26 mouse cellular contexts compared by ENCODE assay signal in the genomic region with DNA sequence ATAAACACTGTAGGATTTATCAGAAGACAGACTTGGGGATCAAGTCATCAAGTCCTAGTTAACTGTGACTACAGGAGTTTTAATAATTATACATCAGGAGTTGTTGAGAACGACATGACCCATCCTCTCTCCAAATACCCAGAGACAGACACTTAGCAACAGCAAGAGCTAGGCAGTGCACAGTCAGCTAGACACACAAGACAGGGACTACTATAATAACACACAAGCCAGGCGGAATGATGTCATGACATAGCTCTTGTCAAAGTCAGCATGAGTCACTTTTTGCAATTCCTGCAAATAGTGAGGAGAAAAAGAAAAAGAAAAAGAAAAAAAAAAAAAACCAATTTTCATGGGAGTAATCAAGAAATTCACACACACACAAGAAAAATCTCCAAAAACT.
DNase-seq lines count a peak whose midpoint lies in the region; ATAC-seq lines count a peak whose summit lies in the region.
"Had no signal": no experiment of that assay in that cellular context is flagged by ENCODE, and none has a peak within 500 bp of the region (broad histone marks: within the 10 kb centered on the region; RNA-seq: fewer than 3 reads in every experiment).

No protein-coding gene starts in this region.

- no peak overlapping the region for H3K4me3 ChIP-seq in heart, embryonic 16.5 days (ENCODE audit: low read length)
- H3K4me3 ChIP-seq: embryonic facial prominence, embryonic 15.5 days; erythroblast, embryonic 14.5 days; forebrain, embryonic 10.5 days; forebrain, embryonic 15.5 days; heart, embryonic 13.5 days; hindbrain, embryonic 12.5 days had no signal

- no peak overlapping the region for H3K4me2 ChIP-seq in heart, embryonic 16.5 days (ENCODE audit: low read depth, low read length)
- H3K4me2 ChIP-seq: embryonic facial prominence, embryonic 15.5 days; forebrain, embryonic 15.5 days; heart, embryonic 13.5 days; hindbrain, embryonic 12.5 days had no signal

- peak; percentile 55; the same call in 1 of the 2 replicates for ATAC-seq in heart, embryonic 16.5 days (replicated peaks; ENCODE audit: extremely low read depth, insufficient read depth, low FRiP score)
- ATAC-seq: forebrain, embryonic 15.5 days; hindbrain, embryonic 16.5 days; inflammation-experienced regulatory T-cells, adult 6 months; intestine, postnatal 0 days had no signal

- no peaks in the 10 kb centered on the region for H3K36me3 ChIP-seq in heart, embryonic 16.5 days (ENCODE audit: control insufficient read depth, insufficient read depth)
- H3K36me3 ChIP-seq: embryonic facial prominence, embryonic 15.5 days; forebrain, embryonic 10.5 days; forebrain, embryonic 15.5 days; hindbrain, embryonic 12.5 days had no signal

- 0 out of 2 replicates have a peak, but pooled peaks cover 1% of the 10 kb centered on the region for H3K9me3 ChIP-seq in heart, embryonic 16.5 days (replicated peaks; ENCODE audit: control insufficient read depth, low read length)
- H3K9me3 ChIP-seq: embryonic facial prominence, embryonic 15.5 days; forebrain, embryonic 10.5 days; forebrain, embryonic 15.5 days; heart, embryonic 13.5 days; hindbrain, embryonic 12.5 days had no signal

- H3K9ac ChIP-seq in heart, embryonic 16.5 days (ENCODE audit: low read length): no peak overlapping the region
- H3K9ac ChIP-seq: embryonic facial prominence, embryonic 15.5 days; forebrain, embryonic 15.5 days; heart, embryonic 13.5 days; hindbrain, embryonic 12.5 days had no signal

- no peak overlapping the region for H3K27ac ChIP-seq in heart, embryonic 16.5 days (ENCODE audit: low read length)
- H3K27ac ChIP-seq: embryonic facial prominence, embryonic 15.5 days; forebrain, embryonic 10.5 days; forebrain, embryonic 15.5 days; heart, embryonic 13.5 days; hindbrain, embryonic 12.5 days had no signal

- H3K27me3 ChIP-seq in heart, embryonic 16.5 days (ENCODE audit: control insufficient read depth, insufficient read depth, low read length): no peaks in the 10 kb centered on the region
- H3K27me3 ChIP-seq: CH12.LX; embryonic facial prominence, embryonic 15.5 days; forebrain, embryonic 15.5 days; heart, embryonic 13.5 days; hindbrain, embryonic 12.5 days had no signal

- 53% methylated on average over 2 of the region's 2 CpGs for WGBS in heart, embryonic 16.5 days

- peak; percentile 15 to 59 for DNase-seq in adrenal gland, adult (ENCODE audit: inconsistent age in 2 of 2, low spot score in 1 of 2)
- DNase-seq in adrenal gland, adult 8-10 months: no peak
- DNase-seq in heart, adult 9 months (ENCODE audit: low spot score in 2 of 2): no peak
- peak; percentile 13 for DNase-seq in NIH3T3 (ENCODE audit: low read depth)
- no peak for DNase-seq in retina, postnatal 1 day
- DNase-seq in layer of hippocampus, postnatal 36 days: no peak
- DNase-seq: adrenal gland, postnatal 14 days; cerebellum, adult 11 months; cerebellum, adult 8-10 months; cerebellum, postnatal 14 days; embryo, embryonic 11 days; gastrocnemius, postnatal 14 days; heart, postnatal 10 days; heart, postnatal 4 days; kidney, adult 9 months had no signal

- peaks cover 18% of the 10 kb centered on the region for H3K4me1 ChIP-seq in heart, embryonic 16.5 days (ENCODE audit: control insufficient read depth, insufficient read depth, low read length)
- H3K4me1 ChIP-seq: embryonic facial prominence, embryonic 15.5 days had no signal

Comparison
In these comparisons a context has a peak if more than half of its experiments do, and no peak if none do; other contexts are left out.
1. DNase-seq: peak in adrenal gland, adult (2 of 2) and NIH3T3 (single experiment); none in adrenal gland, adult 8-10 months (single experiment), heart, adult 9 months (0 of 2), retina, postnatal 1 day (single experiment) and layer of hippocampus, postnatal 36 days (0 of 2).